Mouse (Mus musculus) left cerebral cortex, adult 18-20 months (tissue): ENCODE measurements around the gene Rae1. TPM values are rescaled to one million over a fixed set of nuclear protein-coding genes. Genes with fewer than 3 reads are reported as not detected.

Experiments used
- total RNA-seq, 2 experiments: library from RNA; stranded (reverse); gene quantifications; 2 replicates each; pipeline ENCODE4 v1.2.3; 2021

Gene Rae1
- total RNA-seq, 2 experiments from 2014 or later = 55.2 to 61.0 TPM

Other genes starting within 250 kb of the Rae1 start
- 10 to 100 TPM; 12.8 to 13.9 TPM for gene Bmp7, start 59.8 kb upstream of the Rae1 start, total RNA-seq
- under 1 TPM; 0.23 to 0.28 TPM for gene Spo11, start 22.4 kb upstream of the Rae1 start, total RNA-seq
- 1 to 10 TPM; 3.4 to 3.9 TPM for gene Rbm38, start 20.4 kb downstream of the Rae1 start, total RNA-seq
- gene Ctcfl, start 119.4 kb downstream of the Rae1 start, total RNA-seq = not detected
- not detected for gene Pck1, start 152.9 kb downstream of the Rae1 start, total RNA-seq
- not detected for gene Zbp1, start 218.8 kb downstream of the Rae1 start, total RNA-seq